Mouse (Mus musculus) limb, embryonic 14.5 days (tissue): ENCODE results near the gene Synpo2. TPM values are rescaled to one million over a fixed set of nuclear protein-coding genes. Genes with fewer than 3 reads are reported as not detected.

Source experiments
- ATAC-seq: fragments of 200-750 bp; cut with Nextera tagmentation; 2 replicates; pipeline ENCODE4 v1.8.0; 2017; ENCODE audit warnings: low read depth, moderate number of reproducible peaks, moderate TSS enrichment; ENCODE audit not compliant: low FRiP score
- DNase-seq: peaks from one replicate; pipeline ENCODE4 v3.0.0-alpha.2; 2015; ENCODE audit warnings: low spot score
- H3K27ac ChIP-seq: fragments of 300-500 bp; sonication (generic); replicated peaks from 2 replicates; pipeline ENCODE4 v1.5.1; 2014; ENCODE audit warnings: low read depth, mild to moderate bottlenecking, low read length, moderate library complexity, mixed read lengths
- H3K27me3 ChIP-seq: fragments of 300-500 bp; sonication (generic); 2 replicates; pipeline ENCODE4 v1.6.1; 2014; ENCODE audit warnings: low read length, mixed read lengths; ENCODE audit not compliant: control insufficient read depth, insufficient read depth
- H3K36me3 ChIP-seq: fragments of 300-500 bp; sonication (generic); 2 replicates; pipeline ENCODE4 v1.6.1; 2014; ENCODE audit warnings: mild to moderate bottlenecking, low read length, moderate library complexity, mixed read lengths; ENCODE audit not compliant: control insufficient read depth, insufficient read depth
- H3K4me1 ChIP-seq: fragments of 300-500 bp; sonication (generic); 2 replicates; pipeline ENCODE4 v1.6.1; 2014; ENCODE audit warnings: antibody characterized with exemption, low read length, mixed read lengths; ENCODE audit not compliant: control insufficient read depth, insufficient read depth
- H3K4me2 ChIP-seq: fragments of 300-500 bp; sonication (generic); replicated peaks from 2 replicates; pipeline ENCODE4 v1.6.1; 2014; ENCODE audit warnings: low read depth, mild to moderate bottlenecking, low read length, moderate library complexity; ENCODE audit not compliant: severe bottlenecking
- H3K4me3 ChIP-seq: fragments of 300-500 bp; sonication (generic); replicated peaks from 2 replicates; pipeline ENCODE4 v1.5.1; 2014; ENCODE audit warnings: low read length
- H3K9ac ChIP-seq: fragments of 300-500 bp; sonication (generic); 2 replicates; pipeline ENCODE4 v1.6.1; 2014; ENCODE audit warnings: mild to moderate bottlenecking, low read depth, low read length, moderate library complexity; ENCODE audit not compliant: severe bottlenecking
- H3K9me3 ChIP-seq: fragments of 300-500 bp; sonication (generic); 2 replicates; pipeline ENCODE4 v1.6.1; 2016; ENCODE audit warnings: low read length; ENCODE audit not compliant: control insufficient read depth
- POLR2A ChIP-seq: fragments of 200-500 bp; IDR thresholded peaks from 2 replicates; pipeline ENCODE4 v1.8.0; 2012; ENCODE audit warnings: inconsistent platforms, mild to moderate bottlenecking, moderate library complexity, borderline replicate concordance; ENCODE audit not compliant: insufficient read depth, insufficient read length; ENCODE audit errors: extremely low read depth
- WGBS: fragments of 180-500 bp; shearing (Covaris S2); extraction: QIAGEN DNeasy Blood & Tissue Kit; methylation state at CpG from one replicate; pipeline ENCODE4 v1.1.7; 2014; 5-methylcytosine and 5-hydroxymethylcytosine counted together
- polyA plus RNA-seq, 2 experiments: library from polyadenylated mRNA; depleted of rRNA in 1 of 2; stranded (reverse) in 1 of 2; unstranded in 1 of 2; fragments of >200 nt; fragmentation: Nextera tagmentation in 1 of 2; extraction: Ambion mirVana in 1 of 2; gene quantifications; 2 replicates each; pipeline versions ENCODE4 v1.2.1 to v1.2.3; 2012 to 2014

The Synpo2 gene
- polyA plus RNA-seq, 2 experiments, result 5.4 to 6.8 TPM

DNA sequence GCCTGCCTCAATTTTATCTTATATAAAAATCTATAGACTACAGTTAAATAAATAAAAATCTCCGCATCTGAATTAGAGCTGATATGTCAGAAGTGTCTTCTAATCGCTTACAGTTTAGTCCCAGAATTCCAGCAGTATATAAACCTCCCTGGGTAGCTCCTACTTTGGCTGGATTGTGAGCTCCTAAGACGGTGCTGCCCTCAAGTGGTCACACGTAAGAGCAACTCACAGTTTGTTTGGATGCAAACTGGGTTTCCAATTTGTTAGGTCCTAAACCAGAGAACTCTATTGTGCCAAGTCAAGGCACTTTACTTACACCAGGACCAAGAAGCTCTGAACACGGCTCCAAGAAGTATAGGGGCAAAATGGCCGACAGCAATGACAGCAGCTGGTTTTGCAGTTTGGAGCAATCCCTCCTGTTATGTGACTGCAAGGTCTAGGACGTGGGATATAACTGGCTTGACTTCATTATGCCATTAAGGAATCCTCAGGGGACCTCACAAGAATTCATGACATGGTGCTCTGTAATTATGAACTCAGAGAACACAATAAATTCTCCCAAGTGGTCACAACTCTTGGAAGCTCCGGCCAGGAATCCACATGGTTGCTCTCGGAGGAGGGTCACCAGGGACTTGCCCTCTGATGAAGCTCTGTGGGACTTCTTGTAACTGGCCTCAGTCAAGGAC, 76.7 kb downstream of the Synpo2 start:
- H3K4me3 ChIP-seq, result no peak overlapping the region
- ATAC-seq (peak; percentile 72), DNase-seq (peak; percentile 75)
- H3K36me3 ChIP-seq, result no peaks in the 10 kb centered on the region
- peaks cover 23% of the 10 kb centered on the region for H3K4me1 ChIP-seq
- H3K9me3 ChIP-seq, result no peaks in the 10 kb centered on the region
- no peak overlapping the region for H3K9ac ChIP-seq
- no peak overlapping the region for H3K27ac ChIP-seq
- WGBS, result 21% methylated on average over 9 of the region's 9 CpGs
- H3K4me2 ChIP-seq, result no peak overlapping the region
- no peaks in the 10 kb centered on the region for H3K27me3 ChIP-seq
- no peak for TF ChIP-seq POLR2A

DNA sequence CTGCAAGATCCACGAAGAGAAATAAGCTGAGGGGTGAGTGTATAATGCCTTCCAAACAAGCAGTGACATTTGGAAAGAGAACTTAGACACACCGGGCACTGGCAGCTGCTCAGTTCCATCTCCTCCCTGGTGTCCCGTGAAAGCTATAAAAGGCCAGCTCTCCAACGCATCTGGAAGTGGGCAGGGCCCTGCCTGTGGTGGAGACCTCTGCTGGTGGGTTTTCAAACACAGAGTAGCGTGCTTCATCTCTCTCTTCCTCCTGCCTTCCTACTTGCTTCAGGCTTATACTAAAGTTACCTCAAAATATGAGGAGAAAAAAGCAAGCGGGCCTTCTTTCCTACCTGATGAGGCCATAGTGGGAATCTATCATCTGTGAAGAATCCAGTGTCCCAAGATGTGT, 77.4 kb downstream of the Synpo2 start:
- H3K27ac ChIP-seq, result no peak overlapping the region
- 25% methylated on average over 6 of the region's 6 CpGs for WGBS
- no peak overlapping the region for H3K4me2 ChIP-seq
- H3K36me3 ChIP-seq, result no peaks in the 10 kb centered on the region
- H3K4me3 ChIP-seq, result no peak overlapping the region
- H3K9ac ChIP-seq, result no peak overlapping the region
- no peaks in the 10 kb centered on the region for H3K27me3 ChIP-seq
- TF ChIP-seq POLR2A, result no peak
- DNase-seq (peak; percentile 36), ATAC-seq (peak; percentile 62; the same call in 1 of the 2 replicates)
- no peaks in the 10 kb centered on the region for H3K9me3 ChIP-seq
- H3K4me1 ChIP-seq, result peaks cover 24% of the 10 kb centered on the region

DNA sequence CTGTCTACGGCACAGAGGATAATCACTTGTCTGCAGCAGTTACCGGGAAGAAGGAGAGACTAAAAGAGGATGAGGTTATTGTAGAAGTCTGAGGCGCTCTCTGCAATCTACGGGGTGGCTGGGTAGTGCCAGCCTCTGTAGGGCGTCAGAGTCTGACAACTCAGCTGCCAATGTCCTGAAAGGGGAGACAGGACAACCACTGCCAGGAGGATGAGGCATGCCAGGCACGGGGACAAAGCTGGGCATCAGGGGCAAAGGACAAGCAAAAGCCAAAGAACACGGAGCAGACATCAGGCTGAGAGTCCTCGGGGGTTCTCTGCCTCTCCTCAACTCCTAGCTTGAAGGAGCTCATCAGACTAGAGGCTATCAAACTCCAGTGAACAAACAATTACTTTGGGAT, 82.6 kb downstream of the Synpo2 start:
- Histone ChIP-seq H3K27ac (no peak overlapping the region), H3K4me1 (peaks cover 12% of the 10 kb centered on the region), H3K9me3 (no peaks in the 10 kb centered on the region), H3K4me2 (no peak overlapping the region), H3K9ac (no peak overlapping the region), H3K4me3 (no peak overlapping the region), H3K36me3 (no peaks in the 10 kb centered on the region), H3K27me3 (no peaks in the 10 kb centered on the region)
- WGBS, result 82% methylated on average over 8 of the region's 8 CpGs
- TF ChIP-seq POLR2A, result no peak
- no peak for DNase-seq
- ATAC-seq, result no peak

DNA sequence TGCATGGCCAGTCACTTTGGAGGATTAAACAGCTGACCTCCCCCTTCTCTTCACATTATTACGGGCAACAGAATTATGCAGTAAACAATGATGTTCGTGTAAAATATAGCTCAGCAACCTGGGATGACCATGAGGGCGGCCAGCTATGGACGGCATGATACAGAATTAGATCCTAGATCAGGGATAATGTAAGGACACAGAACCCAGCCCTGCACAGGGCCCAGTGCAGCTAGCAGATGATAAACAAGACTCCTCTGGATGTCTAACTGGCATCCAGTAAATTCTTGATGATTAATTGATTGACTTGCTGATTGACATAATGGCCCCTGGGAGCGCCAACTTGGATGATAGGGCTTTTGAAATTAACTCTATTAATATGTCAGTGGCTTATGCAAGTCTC, 83.0 kb downstream of the Synpo2 start:
- H3K9me3 ChIP-seq, result no peaks in the 10 kb centered on the region
- no peak overlapping the region for H3K4me2 ChIP-seq
- no peak overlapping the region for H3K27ac ChIP-seq
- no peaks in the 10 kb centered on the region for H3K27me3 ChIP-seq
- H3K9ac ChIP-seq, result no peak overlapping the region
- TF ChIP-seq POLR2A, result no peak
- DNase-seq, result no peak
- no peaks in the 10 kb centered on the region for H3K36me3 ChIP-seq
- 81% methylated on average over 5 of the region's 5 CpGs for WGBS
- peaks cover 12% of the 10 kb centered on the region; the same call in 1 of the 2 replicates for H3K4me1 ChIP-seq
- no peak overlapping the region for H3K4me3 ChIP-seq
- ATAC-seq, result no peak

DNA sequence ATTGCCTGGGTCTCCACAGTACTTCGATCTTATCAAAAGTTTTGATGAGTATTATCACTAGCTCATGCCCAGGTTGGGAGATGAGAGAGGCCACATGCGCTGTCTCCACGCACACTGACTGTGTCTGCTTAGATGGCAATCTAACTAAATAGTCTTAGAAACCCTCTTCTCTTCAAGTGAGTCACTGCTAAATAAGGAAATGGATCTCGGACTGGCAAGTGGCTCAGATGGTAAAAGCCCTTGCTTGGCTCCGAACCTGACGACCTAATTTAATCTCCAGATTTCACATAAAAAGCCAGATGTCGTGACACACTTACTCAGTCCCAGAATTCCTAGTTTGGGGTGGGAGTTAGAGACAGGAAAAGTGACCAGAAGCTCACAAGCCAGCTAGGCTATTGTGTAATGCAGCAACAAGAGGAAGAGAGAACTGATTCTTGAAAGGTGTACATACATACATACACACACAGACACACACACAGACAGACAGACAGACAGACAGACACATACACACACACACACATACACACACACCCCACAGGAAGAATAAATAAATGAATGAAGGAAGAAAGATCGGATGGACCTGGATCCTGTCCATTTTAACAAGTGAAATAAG, 85.3 kb downstream of the Synpo2 start:
- TF ChIP-seq POLR2A, result no peak
- Histone ChIP-seq H3K27me3 (no peaks in the 10 kb centered on the region), H3K4me2 (no peak overlapping the region), H3K36me3 (no peaks in the 10 kb centered on the region), H3K4me1 (peaks cover 12% of the 10 kb centered on the region; the same call in 1 of the 2 replicates), H3K9ac (no peak overlapping the region), H3K27ac (no peak overlapping the region), H3K9me3 (no peaks in the 10 kb centered on the region), H3K4me3 (no peak overlapping the region)
- no peak for ATAC-seq
- no peak for DNase-seq
- 48% methylated on average over 8 of the region's 8 CpGs for WGBS
